Mouse (Mus musculus): ENCODE results near the gene Nrxn3.

- TF ChIP-seq CTCF (IDR thresholded peaks at IDR 0.05; ENCODE audit: control insufficient read depth, insufficient read depth, insufficient replicate concordance, low read depth, low read length) (no peak), POLR2A (IDR thresholded peaks at IDR 0.05; ENCODE audit: control insufficient read depth, low read depth, low read length) (no peak)
Observed at GRCm38 (mm10) chr12:89035984-89036618, 313.4 kb downstream of the Nrxn3 start.
